Mouse (Mus musculus) forebrain, postnatal 0 days (tissue): ENCODE measurements at regions not wholly inside any gene's neighbourhood (a gene's known extent, or its start where the extent isn't known, plus 50 kb on each side); places are given as distances from the start of the nearest gene placed in this dataset.

Experiments
- ATAC-seq: fragments of 200-750 bp; cut with Nextera tagmentation; 2 replicates; pipeline ENCODE4 v1.8.0; 2017; ENCODE audit warnings: mild to moderate bottlenecking, moderate library complexity
- DNase-seq: peaks from one replicate; pipeline ENCODE4 v3.0.0-alpha.2; 2015
- H3K27ac ChIP-seq: fragments of 300-500 bp; sonication (generic); 2 replicates; pipeline ENCODE4 v1.5.1; 2014; ENCODE audit warnings: low read depth, mild to moderate bottlenecking, antibody characterized with exemption, low read length, moderate library complexity, mixed read lengths
- H3K27me3 ChIP-seq: fragments of 300-500 bp; sonication (generic); 2 replicates; pipeline ENCODE4 v1.6.1; 2014; ENCODE audit warnings: mild to moderate bottlenecking, low read length, mixed read lengths; ENCODE audit not compliant: insufficient read depth
- H3K36me3 ChIP-seq: fragments of 300-500 bp; sonication (generic); 2 replicates; pipeline ENCODE4 v1.6.1; 2014; ENCODE audit warnings: mild to moderate bottlenecking, moderate library complexity; ENCODE audit not compliant: insufficient read depth
- H3K4me1 ChIP-seq: fragments of 300-500 bp; sonication (generic); 2 replicates; pipeline ENCODE4 v1.6.1; 2014; ENCODE audit warnings: antibody characterized with exemption; ENCODE audit not compliant: insufficient read depth
- H3K4me2 ChIP-seq: fragments of 300-500 bp; sonication (generic); 2 replicates; pipeline ENCODE4 v1.6.1; 2014; ENCODE audit warnings: low read depth, mild to moderate bottlenecking, moderate library complexity
- H3K4me3 ChIP-seq: fragments of 300-500 bp; sonication (generic); 2 replicates; pipeline ENCODE4 v1.5.1; 2014; ENCODE audit warnings: low read depth, low read length, mixed read lengths
- H3K9ac ChIP-seq: fragments of 300-500 bp; sonication (generic); 2 replicates; pipeline ENCODE4 v1.6.1; 2014; ENCODE audit warnings: mild to moderate bottlenecking
- H3K9me3 ChIP-seq: fragments of 300-500 bp; sonication (generic); 2 replicates; pipeline ENCODE4 v1.6.1; 2016; ENCODE audit warnings: low read length
- CTCF ChIP-seq: sonication (generic); IDR thresholded peaks from 2 replicates; pipeline ENCODE4 v1.5.1; 2016; ENCODE audit warnings: antibody characterized with exemption, control low read depth, low read depth
- WGBS: fragments of 180-500 bp; shearing (Covaris S2); extraction: QIAGEN DNeasy Blood & Tissue Kit; methylation state at CpG from one replicate; pipeline ENCODE4 v1.1.7; 2014; 5-methylcytosine and 5-hydroxymethylcytosine counted together

- no peak overlapping the region for H3K9ac ChIP-seq
- ATAC-seq = no peak
- no peak overlapping the region for H3K4me2 ChIP-seq
- no peaks in the 10 kb centered on the region for H3K4me1 ChIP-seq
- H3K4me3 ChIP-seq = no peak overlapping the region
- TF ChIP-seq CTCF = no peak
- no peaks in the 10 kb centered on the region for H3K9me3 ChIP-seq
- 64% methylated on average over 2 of the region's 2 CpGs for WGBS
- DNase-seq = no peak
- no peaks in the 10 kb centered on the region for H3K36me3 ChIP-seq
- no peak overlapping the region for H3K27ac ChIP-seq
- H3K27me3 ChIP-seq = no peaks in the 10 kb centered on the region
These were observed 524.3 kb upstream of the Fam174a start for GRCm38 (mm10) chr1:94789019-94789585.

GRCm38 (mm10) chr1:94790604-94791003 lies 522.8 kb upstream of the Fam174a start:
- Histone ChIP-seq H3K27ac (no peak overlapping the region), H3K27me3 (no peaks in the 10 kb centered on the region), H3K9ac (no peak overlapping the region), H3K4me3 (no peak overlapping the region), H3K36me3 (no peaks in the 10 kb centered on the region), H3K4me1 (no peaks in the 10 kb centered on the region), H3K9me3 (no peaks in the 10 kb centered on the region), H3K4me2 (no peak overlapping the region)
- whole genome bisulfite sequencing = 54% methylated on average over 7 of the region's 7 CpGs
- no peak for DNase-seq
- ATAC-seq = no peak
- no peak for TF ChIP-seq CTCF

- 67% methylated on average over 6 of the region's 6 CpGs for WGBS
- DNase-seq = no peak
- H3K36me3 ChIP-seq = no peaks in the 10 kb centered on the region
- H3K4me1 ChIP-seq = no peaks in the 10 kb centered on the region
- no peak overlapping the region for H3K4me2 ChIP-seq
- H3K4me3 ChIP-seq = no peak overlapping the region
- no peak for ATAC-seq
- no peaks in the 10 kb centered on the region for H3K27me3 ChIP-seq
- no peak overlapping the region for H3K27ac ChIP-seq
- no peak for TF ChIP-seq CTCF
- H3K9ac ChIP-seq = no peak overlapping the region
- H3K9me3 ChIP-seq = no peaks in the 10 kb centered on the region
These were observed 522.4 kb upstream of the Fam174a start for GRCm38 (mm10) chr1:94791052-94791451.

- H3K36me3 ChIP-seq = no peaks in the 10 kb centered on the region
- no peak overlapping the region for H3K4me3 ChIP-seq
- ATAC-seq = no peak
- DNase-seq = no peak
- 57% methylated on average over 1 of the region's 1 CpGs for WGBS
- H3K9ac ChIP-seq = no peak overlapping the region
- H3K27me3 ChIP-seq = no peaks in the 10 kb centered on the region
- H3K4me2 ChIP-seq = no peak overlapping the region
- H3K4me1 ChIP-seq = no peaks in the 10 kb centered on the region
- TF ChIP-seq CTCF = no peak
- H3K27ac ChIP-seq = no peak overlapping the region
- no peaks in the 10 kb centered on the region for H3K9me3 ChIP-seq
These were observed 517.4 kb upstream of the Fam174a start for GRCm38 (mm10) chr1:94796028-94796427.

- ATAC-seq (no peak), DNase-seq (no peak)
- no peak overlapping the region for H3K4me3 ChIP-seq
- H3K4me2 ChIP-seq = no peak overlapping the region
- no peak overlapping the region for H3K9ac ChIP-seq
- H3K27me3 ChIP-seq = no peaks in the 10 kb centered on the region
- TF ChIP-seq CTCF = no peak
- H3K9me3 ChIP-seq = no peaks in the 10 kb centered on the region
- no peak overlapping the region for H3K27ac ChIP-seq
- no peaks in the 10 kb centered on the region for H3K36me3 ChIP-seq
- no peaks in the 10 kb centered on the region for H3K4me1 ChIP-seq
These were observed 509.7 kb upstream of the Fam174a start for GRCm38 (mm10) chr1:94803722-94804121.

GRCm38 (mm10) chr1:94804877-94805276 lies 508.5 kb upstream of the Fam174a start:
- Histone ChIP-seq H3K27me3 (no peaks in the 10 kb centered on the region), H3K9me3 (no peaks in the 10 kb centered on the region), H3K9ac (no peak overlapping the region), H3K36me3 (no peaks in the 10 kb centered on the region), H3K4me1 (no peaks in the 10 kb centered on the region), H3K27ac (no peak overlapping the region), H3K4me3 (no peak overlapping the region), H3K4me2 (no peak overlapping the region)
- no peak for TF ChIP-seq CTCF
- 72% methylated on average over 1 of the region's 1 CpGs for WGBS
- no peak for DNase-seq
- ATAC-seq = no peak

- ATAC-seq (no peak), DNase-seq (no peak)
- no peaks in the 10 kb centered on the region for H3K36me3 ChIP-seq
- no peaks in the 10 kb centered on the region for H3K4me1 ChIP-seq
- no peak overlapping the region for H3K4me2 ChIP-seq
- H3K4me3 ChIP-seq = no peak overlapping the region
- no peaks in the 10 kb centered on the region for H3K9me3 ChIP-seq
- no peaks in the 10 kb centered on the region for H3K27me3 ChIP-seq
- no peak for TF ChIP-seq CTCF
- no peak overlapping the region for H3K9ac ChIP-seq
- no peak overlapping the region for H3K27ac ChIP-seq
These were observed 485.8 kb upstream of the Fam174a start for GRCm38 (mm10) chr1:94827628-94828027.

- H3K4me1 ChIP-seq = no peaks in the 10 kb centered on the region
- H3K4me3 ChIP-seq = no peak overlapping the region
- WGBS = 88% methylated on average over 4 of the region's 4 CpGs
- H3K9ac ChIP-seq = no peak overlapping the region
- H3K36me3 ChIP-seq = no peaks in the 10 kb centered on the region
- H3K4me2 ChIP-seq = no peak overlapping the region
- no peaks in the 10 kb centered on the region for H3K9me3 ChIP-seq
- ATAC-seq (no peak), DNase-seq (no peak)
- H3K27me3 ChIP-seq = no peaks in the 10 kb centered on the region
- no peak for TF ChIP-seq CTCF
- H3K27ac ChIP-seq = no peak overlapping the region
These were observed 477.4 kb upstream of the Fam174a start for GRCm38 (mm10) chr1:94835982-94836381.
